Mouse (Mus musculus) neutrophil, adult 5-6 weeks (primary cell): ENCODE results near the gene Dpy30. TPM values are rescaled to one million over a fixed set of nuclear protein-coding genes. Genes with fewer than 3 reads are reported as not detected.

Source experiments
- ATAC-seq: fragments of 151-379, 151-347 bp; 2 replicates; pipeline ENCODE4 v1.8.0; 2017; ENCODE audit warnings: mild to moderate bottlenecking, moderate TSS enrichment; ENCODE audit not compliant: insufficient number of reproducible peaks, poor library complexity, low FRiP score, severe bottlenecking; ENCODE audit errors: extremely low read depth
- total RNA-seq: library from RNA; stranded (forward); fragments of 200-1000 nt; gene quantifications from 2 replicates; pipeline ENCODE4 v1.2.3, GENCODE M21; 2017

Gene Dpy30
- total RNA-seq, 1 experiment from 2014 or later: 33.2 TPM

DNA sequence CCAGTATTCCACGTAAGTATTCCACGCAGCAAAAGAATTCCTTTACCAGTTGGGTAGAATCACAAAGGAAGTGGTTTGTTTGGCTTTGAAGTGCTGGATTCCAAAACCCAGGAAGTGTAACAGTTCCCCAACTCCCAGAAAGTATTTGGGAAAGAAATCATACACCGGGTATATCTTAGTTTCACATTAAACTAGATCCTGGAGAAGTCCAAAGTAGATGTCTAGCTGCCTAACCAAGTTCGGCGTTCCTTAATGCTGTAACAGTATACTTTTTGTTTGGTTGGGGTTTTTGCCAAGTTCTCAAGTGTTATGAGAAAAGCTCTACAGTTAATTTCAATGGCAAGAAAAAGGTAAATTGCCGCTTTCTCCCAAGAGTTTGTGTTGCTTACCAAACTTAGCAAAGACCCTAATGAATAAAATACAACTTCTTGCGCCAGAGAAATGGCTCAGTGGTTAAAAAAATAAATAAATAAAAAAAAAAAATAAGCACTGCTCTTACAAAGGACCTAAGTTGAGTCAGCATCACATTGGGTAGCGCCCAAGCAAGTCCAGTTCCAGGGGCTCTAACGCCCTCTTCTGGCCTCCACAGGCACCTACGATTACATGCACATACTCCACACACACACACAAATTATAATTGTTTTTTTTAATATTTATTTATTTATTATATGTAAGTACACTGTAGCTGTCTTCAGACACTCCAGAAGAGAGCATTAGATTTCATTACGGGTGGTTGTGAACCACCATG is 27.5 kb downstream of the Dpy30 start:
- ATAC-seq: no peak

DNA sequence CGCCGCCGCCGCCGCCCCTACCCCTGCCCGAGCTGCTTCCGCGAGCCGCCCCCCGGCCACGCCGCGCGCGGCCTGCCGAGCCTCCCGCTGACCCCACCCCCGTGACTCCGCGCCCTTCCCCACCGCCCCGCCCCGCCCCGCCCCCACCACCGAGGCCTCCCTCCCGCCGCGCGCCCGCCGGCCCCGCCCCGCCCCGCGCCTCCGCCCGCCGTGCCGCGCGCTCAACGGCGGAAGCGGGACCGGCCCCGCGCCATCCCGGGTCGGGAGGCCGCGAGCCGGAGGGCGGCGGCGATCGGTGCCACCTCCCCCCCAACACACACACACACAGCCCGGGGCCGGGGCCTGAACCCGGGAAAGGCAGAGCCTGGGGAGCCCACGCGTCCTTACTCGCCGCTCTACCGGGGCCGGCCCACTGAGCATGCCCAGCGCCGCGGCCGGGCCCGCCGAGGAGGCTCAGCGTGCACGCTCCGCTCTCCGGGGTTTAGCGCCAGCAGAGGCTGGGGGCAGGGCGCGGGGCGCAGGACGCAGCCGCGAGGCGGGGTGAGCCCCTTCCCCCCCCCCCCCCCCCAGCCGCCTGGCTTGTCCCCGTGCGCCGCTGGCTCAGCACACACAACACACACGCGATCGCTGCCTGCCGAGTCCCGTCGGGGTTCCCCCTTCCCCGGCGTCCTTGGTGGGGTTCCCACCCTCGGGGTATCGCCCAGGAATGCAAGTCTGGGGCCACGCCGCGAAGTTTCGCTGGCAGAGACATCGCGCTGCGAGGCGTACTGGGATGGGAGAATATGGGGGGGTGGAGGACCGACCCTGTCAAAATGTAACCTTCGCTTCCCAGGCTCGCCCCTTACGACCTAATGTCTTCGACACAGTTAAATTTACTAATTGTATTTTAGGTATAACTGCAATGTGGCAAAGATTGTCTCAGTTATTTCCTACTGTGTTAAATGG is 28.4 kb downstream of the Dpy30 start, which contains the start of gene Memo1:
Gene Memo1, minus strand, starts transcription at position 496 of the 945 bp plus-strand sequence.
- ATAC-seq: peak; percentile 41

DNA sequence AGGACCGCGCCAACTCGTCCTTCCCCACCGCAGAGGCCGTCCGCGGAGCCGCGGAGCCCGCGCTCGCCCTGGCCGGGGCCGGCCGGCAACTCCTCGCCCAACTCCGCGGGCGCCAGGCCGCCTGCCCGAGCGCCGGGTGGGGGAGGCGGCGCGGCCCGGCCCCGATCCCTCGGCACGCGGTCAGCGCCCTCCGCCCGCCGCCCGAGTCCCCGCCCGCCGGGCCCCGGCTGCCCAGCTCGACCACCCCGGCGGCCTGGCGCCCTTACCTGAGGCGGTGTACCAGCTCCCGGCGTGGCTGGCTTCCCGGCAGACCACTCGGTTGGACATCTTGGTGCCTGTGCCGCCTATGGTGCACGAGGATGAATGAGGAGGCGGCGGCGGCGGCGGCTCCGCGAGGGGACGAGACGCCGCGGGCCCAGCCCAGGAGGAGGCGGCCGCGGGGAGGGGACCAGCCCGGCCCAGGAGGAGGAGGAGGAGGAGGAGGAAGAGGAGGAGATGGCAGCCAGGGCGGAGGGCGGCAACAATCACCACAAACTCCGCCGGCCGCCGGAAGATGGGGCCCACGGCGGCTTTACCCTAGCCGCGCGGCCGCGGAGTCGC is 29.2 kb downstream of the Dpy30 start:
- peak; percentile 75 for ATAC-seq

DNA sequence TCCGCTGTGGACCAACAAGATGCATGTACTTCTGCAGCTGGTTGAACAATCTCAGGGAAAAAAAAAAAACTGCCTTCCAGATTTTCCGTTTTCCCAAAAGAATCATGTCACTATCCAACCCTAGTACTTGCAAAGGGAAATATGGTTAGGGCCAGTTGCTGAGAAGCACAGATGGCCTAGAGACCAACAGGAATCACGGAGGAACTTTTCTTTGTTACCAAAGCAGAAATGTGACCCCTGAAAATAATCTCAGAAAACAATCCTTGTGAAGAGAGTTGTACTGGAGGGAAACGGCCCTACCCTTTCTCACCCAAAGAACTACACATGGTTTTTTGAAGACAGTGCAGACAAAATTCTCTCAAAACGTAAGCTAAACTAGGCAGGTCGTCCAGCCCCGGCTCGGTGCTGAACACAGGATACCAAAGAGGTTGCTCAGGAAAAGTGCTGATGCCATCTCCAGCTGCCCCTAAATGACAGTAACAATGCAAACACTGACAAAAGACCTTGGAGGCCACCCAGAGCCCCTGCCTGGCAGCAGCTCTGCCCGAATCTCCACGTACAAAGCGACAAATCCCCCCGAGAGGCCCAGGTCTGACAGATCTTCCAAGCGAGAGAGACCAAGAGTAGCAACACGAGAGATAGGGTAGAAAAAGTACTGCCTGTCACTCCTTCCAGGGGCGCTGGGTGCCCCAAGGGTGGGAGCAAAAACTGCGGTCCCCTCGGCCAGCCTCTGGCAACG is 29.9 kb downstream of the Dpy30 start:
- ATAC-seq: no peak

DNA sequence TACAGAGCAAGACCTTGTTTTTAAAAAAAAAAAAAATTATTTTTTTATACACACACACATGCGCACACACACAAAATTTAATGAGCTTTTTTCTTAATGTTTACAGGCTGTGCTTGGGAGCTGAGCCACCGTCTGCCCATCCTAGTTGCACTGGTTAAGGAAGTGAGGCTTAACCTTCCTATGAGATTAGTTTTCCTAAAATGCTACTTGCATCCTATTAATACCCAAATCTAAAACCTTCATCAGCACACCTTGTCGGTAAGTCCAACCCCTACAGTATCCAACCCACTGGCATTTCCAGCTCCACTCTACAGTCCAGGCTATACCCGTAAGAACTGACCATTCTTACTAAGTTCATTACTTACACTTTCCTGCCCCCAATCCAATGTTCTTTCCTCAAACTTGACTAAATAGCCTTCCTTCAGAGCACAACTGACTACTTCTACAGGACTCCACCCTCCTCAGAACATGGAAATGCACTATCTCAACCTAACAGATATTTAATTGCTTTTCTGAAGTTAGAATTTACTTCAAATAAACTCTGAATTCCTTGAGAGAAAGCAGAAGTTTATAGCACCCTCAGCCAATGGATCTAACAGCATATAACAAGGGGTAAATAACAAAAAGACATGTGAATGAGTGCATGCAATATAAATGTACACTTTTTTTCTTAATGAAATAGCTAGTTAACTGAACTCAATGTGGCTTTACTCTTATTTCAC is 31.9 kb downstream of the Dpy30 start:
- no peak for ATAC-seq

DNA sequence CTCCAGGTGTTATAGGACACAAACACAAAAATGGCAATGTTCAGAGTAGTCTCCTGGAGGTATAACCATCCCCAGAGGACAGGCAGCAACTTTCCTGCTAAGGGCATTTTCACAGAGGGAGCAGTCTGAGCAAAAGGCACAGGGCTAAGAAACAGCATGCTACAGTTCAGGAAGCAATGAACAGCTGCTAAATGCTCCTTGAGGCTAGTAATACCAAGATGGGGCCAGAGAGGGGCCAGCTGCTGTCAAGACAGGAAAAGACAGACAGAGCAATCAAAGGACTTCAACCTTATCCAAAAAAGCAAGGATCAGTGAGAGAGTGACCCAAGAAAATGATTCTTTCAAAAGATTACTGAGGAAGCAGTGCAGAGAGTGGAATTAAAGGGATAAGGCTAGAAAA is 32.9 kb downstream of the Dpy30 start:
- no peak for ATAC-seq

DNA sequence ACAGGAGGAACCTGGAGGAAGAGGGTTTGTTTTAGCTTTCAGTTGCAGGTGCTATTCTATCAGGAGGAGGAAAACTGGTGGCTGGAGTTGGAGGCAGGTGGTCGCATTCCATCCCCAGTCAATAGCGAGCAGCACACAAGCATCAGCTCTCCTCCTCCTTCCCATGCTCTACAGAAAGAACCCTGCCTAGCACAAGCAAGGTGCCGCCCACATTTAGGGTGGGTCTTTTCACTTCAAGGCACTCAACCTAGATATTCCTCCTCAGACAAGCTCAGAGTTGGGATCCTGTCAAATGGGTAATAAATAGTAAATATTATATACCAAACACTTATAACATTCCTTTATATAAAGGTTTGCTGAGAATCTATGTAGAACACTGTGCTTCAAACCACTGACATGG is 33.5 kb downstream of the Dpy30 start:
- no peak for ATAC-seq

DNA sequence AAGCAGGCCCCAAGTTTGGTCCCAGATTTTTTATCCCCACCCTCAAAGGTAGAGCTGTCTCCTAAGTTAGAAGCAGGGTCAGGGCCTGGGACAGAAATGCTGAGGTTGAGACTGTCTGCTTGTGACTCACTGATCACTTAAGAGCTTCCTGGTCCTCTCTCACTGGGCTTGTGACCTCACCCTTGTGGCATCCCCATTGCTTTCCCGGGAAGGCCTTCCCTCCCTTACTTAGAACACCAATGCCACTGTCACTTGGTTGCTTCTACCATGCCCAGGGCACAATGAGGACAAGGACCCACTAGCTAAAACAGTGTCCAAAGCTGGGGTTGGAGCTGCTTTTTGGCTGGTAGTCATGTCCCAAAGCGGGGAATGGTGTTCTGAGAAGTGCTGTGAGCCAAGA is 35.1 kb downstream of the Dpy30 start:
- ATAC-seq: no peak

DNA sequence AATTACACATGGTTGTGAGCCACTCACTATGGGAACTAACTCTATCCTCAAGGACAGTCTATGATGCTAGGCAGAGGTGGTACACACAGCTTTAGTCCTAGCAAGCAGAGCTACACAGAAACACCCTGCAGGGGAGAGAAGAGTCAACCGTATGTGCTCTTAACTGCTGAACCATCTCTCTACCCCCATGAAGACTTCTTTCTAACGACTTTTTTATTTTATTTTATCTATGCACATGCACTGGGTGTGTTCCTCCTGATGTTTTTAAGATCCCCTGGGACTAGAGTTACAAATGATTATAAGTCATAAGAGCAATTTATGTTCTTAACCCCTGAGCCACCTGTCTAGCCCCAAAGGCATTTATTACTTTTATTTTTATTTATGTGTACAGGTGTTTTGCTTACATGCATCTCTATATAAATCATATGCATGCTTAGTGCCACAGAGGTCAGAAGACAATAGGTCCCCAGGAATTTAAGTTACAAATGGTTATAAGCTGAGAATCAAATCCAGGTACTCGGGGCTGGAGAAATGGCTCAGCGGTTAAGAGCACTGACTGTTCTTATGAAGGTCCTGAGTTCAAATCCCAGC is 37.5 kb downstream of the Dpy30 start:
- no peak for ATAC-seq

DNA sequence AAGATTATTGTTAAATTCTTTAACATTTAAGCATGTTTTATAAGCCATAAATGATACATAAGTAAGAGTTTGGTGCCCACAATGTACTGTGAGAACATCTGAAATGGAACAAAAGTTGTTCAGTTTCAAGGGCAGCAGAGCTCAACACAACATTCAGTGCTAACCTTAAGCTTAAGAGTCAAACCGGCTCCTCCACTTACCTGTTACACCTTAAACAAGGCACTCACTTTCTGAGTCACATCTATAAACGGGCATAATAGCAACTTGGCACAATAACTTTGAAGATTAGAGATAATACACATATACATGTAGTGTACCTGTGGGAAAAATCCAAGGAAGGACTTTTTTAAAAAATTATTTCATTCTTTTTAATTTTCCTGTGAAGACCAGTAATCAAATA is 38.0 kb downstream of the Dpy30 start:
- ATAC-seq: no peak

DNA sequence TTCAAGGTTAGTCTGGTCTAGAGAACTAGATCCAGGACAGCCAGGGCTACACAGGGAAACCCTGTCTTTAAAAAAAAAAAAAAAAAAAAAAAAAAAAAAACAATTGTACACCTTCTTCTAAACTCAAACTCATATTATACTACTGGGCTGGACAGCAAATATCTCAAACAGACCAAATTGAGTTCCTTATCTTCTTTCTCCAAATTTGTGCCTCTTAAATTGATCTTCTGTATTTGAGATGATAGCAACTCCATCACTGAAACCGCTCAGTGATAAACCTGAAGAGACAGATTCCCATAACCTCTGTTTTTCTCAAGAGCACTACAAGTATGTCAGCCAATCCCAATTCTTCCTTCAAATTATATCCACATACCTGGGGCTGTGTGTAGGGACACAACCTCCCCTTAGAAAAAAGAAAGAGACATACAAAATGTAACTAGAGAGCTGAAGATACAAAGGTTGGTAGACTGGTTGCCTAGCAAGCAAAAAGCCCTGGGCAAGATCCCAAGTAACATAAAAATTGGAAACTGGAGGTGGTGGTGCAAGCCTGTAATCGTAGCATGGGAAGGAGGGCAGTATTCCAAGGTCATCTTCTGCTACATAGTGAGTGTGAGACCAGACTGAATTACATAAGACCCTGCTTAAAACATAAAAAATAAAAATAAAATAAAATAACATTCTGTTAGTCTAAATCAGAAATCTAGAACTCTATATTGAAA is 39.2 kb downstream of the Dpy30 start:
- ATAC-seq: no peak

DNA sequence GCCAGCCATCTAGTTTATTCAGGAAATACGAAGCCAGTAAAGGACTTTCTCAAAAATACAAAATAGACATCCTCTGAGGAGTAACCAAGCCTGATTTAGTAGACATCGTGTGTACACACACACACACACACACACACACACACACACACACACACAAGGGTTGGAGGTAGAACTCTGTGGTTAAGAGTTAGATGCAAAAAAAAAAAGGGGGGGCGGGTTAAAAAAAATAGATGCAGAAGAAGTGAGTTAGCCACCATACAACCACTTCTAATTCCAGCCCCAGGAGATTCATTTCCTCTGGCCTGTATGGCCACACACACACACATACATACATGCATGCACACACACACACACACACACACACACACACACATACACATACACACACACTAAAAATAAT is 41.7 kb downstream of the Dpy30 start:
- ATAC-seq: no peak

DNA sequence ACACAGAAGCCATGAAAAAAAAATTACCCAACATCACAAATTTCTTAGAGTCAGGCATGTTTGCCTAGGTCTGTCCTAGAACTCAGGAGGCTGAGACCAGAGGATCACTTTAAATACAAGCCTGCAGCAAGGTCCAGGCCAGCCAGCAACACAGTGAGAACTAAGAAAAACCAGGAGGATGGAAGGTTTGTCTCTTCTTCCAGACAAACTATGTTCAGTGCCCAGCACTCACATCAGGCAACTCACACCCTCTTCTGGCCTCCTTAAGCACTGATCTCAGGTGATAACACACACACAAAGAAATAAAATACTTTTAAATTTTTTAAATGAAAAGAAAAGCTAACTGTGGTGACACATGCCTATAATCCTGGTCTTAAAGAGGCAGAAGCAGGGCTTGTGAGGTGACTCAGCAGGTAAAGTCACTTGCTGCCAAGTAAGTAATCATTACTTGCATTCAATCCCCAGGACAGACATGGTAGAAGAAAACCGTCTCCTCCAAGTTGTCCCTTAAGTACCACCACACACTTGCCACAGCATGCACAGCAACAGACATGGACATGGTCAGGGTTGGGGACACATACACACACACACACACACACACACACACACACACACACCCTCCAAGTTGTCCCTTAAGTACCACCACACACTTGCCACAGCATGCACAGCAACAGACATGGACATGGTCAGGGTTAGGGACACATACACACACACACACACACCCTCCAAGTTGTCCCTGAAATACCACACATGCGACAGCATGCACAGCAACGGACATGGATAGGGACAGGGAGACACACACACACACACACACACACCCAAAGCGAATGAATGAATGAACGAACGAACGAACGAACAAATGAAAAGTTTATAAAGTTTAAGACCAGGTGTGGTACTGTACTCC is 44.5 kb downstream of the Dpy30 start:
- ATAC-seq: no peak

DNA sequence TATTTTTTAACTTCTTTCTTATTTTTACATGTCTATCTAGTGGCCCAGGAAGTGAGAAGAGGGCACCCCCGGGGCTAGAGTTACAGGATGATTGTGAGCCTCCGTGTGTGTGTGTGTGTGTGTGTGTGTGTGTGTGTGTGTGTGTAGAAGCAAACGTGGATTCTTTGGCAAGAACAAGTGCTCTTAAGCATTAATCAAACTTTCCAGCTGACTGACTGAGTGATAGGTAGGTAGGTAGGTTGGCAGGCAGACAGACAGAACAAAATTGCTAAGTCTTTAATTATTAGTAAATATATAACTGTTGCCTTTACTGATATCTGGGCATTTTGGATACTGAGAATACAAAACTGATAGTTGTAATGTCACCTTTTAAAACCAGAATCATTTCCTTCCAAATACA is 49.3 kb downstream of the Dpy30 start:
- ATAC-seq: no peak

DNA sequence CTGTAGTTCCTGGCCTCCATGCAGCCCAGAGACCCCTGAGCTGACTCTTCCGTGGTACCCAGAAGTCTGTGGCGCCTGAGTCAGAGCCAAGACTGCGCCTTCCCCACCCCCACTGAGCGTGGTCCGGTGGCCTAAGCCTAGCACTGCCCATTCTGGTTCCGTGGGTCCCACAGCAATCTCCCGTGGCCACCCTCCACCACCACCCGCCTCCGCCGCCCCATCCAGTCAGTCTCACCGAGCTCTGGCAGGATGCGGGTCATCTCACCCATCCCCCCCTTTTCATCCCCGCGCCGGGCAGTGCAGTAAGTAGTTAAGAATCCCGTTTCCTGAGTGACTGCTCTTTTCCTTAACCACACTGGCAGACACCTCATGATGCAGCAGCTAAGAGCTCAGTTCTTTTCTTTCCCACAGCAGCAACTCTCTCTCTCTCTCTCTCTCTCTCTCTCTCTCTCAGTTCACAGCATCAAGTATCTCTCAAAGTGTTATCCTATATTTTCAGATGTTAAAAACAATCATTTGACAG is 51.0 kb downstream of the Dpy30 start:
- no peak for ATAC-seq

DNA sequence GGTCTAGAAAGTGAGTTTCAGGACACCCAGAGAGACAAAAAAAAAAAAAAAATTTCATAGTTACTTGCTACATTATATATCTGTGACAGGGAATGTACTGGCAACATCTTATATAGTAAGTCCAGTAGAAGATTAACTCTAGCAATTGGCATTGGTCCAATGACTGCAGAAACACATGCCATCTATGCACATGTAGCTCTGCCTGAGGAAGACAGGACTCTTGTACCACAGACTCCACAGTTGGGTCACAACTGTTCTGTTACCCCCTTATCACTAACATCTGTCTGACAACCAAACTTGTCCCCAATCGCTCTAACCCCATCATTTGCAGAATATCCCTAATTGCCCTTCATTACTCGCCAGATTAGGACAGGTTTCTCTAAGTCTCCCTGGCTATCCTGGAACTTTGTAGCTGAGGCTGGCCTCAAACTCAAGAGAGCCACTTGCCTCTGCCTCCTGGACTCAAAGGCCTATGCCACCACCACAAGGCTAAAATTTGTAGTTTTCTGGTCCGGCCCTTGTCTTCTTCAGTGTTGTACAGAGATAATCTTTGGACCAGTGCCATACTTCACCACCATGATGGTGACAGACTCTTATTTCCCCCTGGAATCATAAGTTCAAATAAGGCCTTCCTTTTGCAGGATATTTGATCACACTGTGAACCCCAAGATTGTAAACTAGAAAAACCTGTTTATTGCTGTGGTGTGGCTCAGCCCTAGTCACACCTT is 52.0 kb downstream of the Dpy30 start:
- ATAC-seq: no peak
